Mouse (Mus musculus) intestine, embryonic 14.5 days (tissue): ENCODE data around the gene Fam222b. TPM values are rescaled to one million over a fixed set of nuclear protein-coding genes. Genes with fewer than 3 reads are reported as not detected.

ENCODE experiments used
- ATAC-seq: fragments of 200-750 bp; cut with Nextera tagmentation; replicated peaks from 2 replicates; pipeline ENCODE4 v1.8.0; 2017; ENCODE audit warnings: low read depth, moderate number of reproducible peaks, moderate TSS enrichment, moderate library complexity; ENCODE audit not compliant: low FRiP score, low TSS enrichment
- DNase-seq: peaks from one replicate; pipeline ENCODE4 v3.0.0-alpha.2; 2018; ENCODE audit warnings: low spot score
- H3K27ac ChIP-seq: fragments of 300-500 bp; sonication (generic); 2 replicates; pipeline ENCODE4 v1.5.1; 2014; ENCODE audit warnings: low read depth, mild to moderate bottlenecking, control low read depth
- H3K27me3 ChIP-seq: fragments of 300-500 bp; sonication (generic); replicated peaks from 2 replicates; pipeline ENCODE4 v1.6.1; 2014; ENCODE audit warnings: low read length, control low read depth; ENCODE audit not compliant: control insufficient read depth, insufficient read depth
- H3K36me3 ChIP-seq: fragments of 300-500 bp; sonication (generic); 2 replicates; pipeline ENCODE4 v1.6.1; 2014; ENCODE audit warnings: low read length, control low read depth; ENCODE audit not compliant: control insufficient read depth, insufficient read depth
- H3K4me1 ChIP-seq: fragments of 300-500 bp; sonication (generic); replicated peaks from 2 replicates; pipeline ENCODE4 v1.6.1; 2014; ENCODE audit warnings: low read length, control low read depth, mixed read lengths; ENCODE audit not compliant: control insufficient read depth, insufficient read depth
- H3K4me2 ChIP-seq: fragments of 300-500 bp; sonication (generic); 2 replicates; pipeline ENCODE4 v1.6.1; 2014; ENCODE audit warnings: low read length
- H3K4me3 ChIP-seq: fragments of 300-500 bp; sonication (generic); 2 replicates; pipeline ENCODE4 v1.5.1; 2014; ENCODE audit warnings: low read depth, low read length, control low read depth, mixed read lengths
- H3K9ac ChIP-seq: fragments of 300-500 bp; sonication (generic); 2 replicates; pipeline ENCODE4 v1.6.1; 2014; ENCODE audit warnings: mild to moderate bottlenecking, low read length
- H3K9me3 ChIP-seq: fragments of 300-500 bp; sonication (generic); 2 replicates; pipeline ENCODE4 v1.6.1; 2016; ENCODE audit warnings: low read length, control low read depth; ENCODE audit not compliant: control insufficient read depth
- WGBS: fragments of 180-500 bp; shearing (Covaris S2); extraction: QIAGEN DNeasy Blood & Tissue Kit; methylation state at CpG from one replicate; pipeline ENCODE4 v1.1.7; 2014; 5-methylcytosine and 5-hydroxymethylcytosine counted together
- polyA plus RNA-seq: library from polyadenylated mRNA; unstranded; fragments of >200 nt; fragmentation: Nextera tagmentation; extraction: Ambion mirVana; gene quantifications from 2 replicates; pipeline ENCODE4 v1.2.1, GENCODE M21; 2014

The Fam222b gene
- polyA plus RNA-seq, 1 experiment from 2014 or later, result 13.4 TPM

DNA sequence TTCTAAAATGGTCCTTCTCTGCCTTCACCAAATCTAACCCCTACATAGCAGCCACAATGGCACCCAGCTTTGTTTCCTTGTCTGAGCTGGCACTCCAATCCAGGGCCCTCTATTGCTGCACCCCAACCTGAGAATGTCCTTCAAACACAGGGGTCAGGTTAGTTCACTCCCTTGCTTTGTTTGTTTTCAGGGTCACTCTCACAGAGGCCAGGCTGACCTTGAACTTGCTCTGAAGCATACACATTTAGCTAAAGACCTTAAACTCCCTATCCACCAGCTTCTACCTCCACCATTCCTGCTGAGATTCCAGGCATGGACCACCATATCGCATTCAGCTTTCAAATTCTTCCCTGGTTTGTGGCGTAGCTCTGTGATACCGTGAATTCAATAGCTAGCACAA, 80.0 kb downstream of the Fam222b start:
- Histone ChIP-seq H3K27ac (no peak overlapping the region), H3K4me3 (no peak overlapping the region), H3K4me2 (no peak overlapping the region), H3K27me3 (no peaks in the 10 kb centered on the region), H3K9ac (no peak overlapping the region), H3K4me1 (peaks cover 19% of the 10 kb centered on the region), H3K9me3 (no peaks in the 10 kb centered on the region), H3K36me3 (peaks cover 6% of the 10 kb centered on the region)
- DNase-seq, result no peak
- WGBS, result 80% methylated on average over 3 of the region's 3 CpGs
- ATAC-seq, result no peak

DNA sequence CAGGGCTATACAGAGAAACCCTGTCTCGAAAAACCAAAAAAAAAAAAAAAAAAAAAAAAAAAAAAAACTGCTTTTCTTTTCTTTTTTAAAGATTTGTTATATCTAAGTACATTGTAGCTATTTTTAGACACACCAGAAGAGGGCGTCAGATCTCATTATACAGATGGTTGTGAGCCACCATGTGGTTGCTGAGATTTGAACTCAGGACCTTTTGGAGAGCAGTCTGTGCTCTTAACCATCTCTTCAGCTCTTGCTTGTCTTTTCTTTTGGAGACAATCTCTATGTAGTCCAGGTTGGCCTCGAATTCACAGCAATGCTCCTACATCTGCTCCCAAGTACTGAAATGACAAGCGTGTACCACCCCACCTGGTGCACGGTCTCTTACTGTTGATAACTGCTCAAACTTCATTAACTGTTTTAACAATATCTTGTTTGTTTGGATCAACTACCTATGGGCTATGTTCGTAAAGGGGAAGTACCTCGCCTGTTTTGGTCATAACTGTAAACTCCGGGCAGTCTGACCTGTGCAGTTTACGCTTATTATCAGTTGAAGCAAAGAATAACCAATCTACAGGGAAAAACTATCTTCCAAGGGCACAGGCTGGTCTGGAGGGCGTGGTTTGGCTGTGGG, 81.4 kb downstream of the Fam222b start:
- H3K27ac ChIP-seq, result peak overlapping the region; percentile 94
- peaks cover 33% of the 10 kb centered on the region for H3K4me1 ChIP-seq
- H3K4me2 ChIP-seq, result peak overlapping the region; percentile 98
- DNase-seq (no peak), ATAC-seq (no peak)
- H3K9me3 ChIP-seq, result no peaks in the 10 kb centered on the region
- H3K27me3 ChIP-seq, result no peaks in the 10 kb centered on the region
- H3K36me3 ChIP-seq, result peaks cover 20% of the 10 kb centered on the region
- peak overlapping the region; percentile 47 for H3K9ac ChIP-seq
- 3% methylated on average over 9 of the region's 10 CpGs for WGBS
- peak overlapping the region; percentile 58 for H3K4me3 ChIP-seq

DNA sequence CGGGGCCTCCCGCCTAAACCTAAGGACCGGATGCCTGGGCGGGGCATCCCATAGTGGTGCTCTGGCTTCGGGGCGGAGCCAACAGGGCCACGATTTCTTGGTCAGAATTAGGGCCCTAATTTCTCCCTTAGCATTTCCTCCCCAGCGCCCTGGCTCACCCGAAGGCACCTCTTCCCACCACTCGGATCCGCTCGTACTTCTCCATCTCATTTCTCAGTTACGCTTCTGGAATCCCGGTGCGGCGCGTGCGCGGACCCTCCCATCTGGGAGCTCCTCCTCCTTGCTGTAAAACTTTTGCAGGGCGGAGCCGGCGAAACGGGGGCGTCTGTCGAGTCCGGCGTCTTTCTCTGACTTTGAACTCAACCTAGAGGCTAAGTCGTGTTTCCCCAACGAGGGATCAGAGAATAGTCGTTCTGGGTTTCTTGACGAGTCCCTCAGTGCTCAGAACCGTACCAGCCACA, 82.0 kb downstream of the Fam222b start, which contains the start of the genes Nek8 and Tlcd1:
Gene Nek8 (minus strand): TSS at position 274 of the 461 bp plus-strand sequence.
Gene Tlcd1 (plus strand): TSS at position 310 of the 461 bp plus-strand sequence.
- WGBS, result under 1% methylated on average over 32 of the region's 32 CpGs
- Histone ChIP-seq H3K4me1 (peaks cover 38% of the 10 kb centered on the region), H3K4me3 (peak within 1 kb of the TSS; percentile 58)

DNA sequence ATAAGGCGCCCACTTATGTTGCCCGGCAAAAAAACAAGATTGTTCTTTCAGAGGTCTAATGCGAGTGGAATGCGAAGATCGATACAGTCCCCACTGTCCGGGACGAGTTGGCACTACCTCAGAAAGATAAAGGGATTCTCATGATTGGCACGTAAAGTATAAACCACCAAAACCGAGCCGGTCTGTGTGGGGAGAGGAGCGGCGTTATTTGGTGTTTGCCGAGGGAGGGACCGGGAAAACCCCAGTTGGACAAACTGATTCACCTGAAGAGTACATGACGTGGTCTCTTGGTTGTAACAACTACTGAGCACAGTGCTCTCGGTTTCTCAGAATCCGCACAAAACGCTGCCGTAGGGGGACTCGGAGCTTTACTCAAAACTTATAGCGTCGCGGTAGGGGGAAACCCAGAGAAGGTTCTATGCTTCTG, 82.5 kb downstream of the Fam222b start:
- peaks cover 43% of the 10 kb centered on the region for H3K4me1 ChIP-seq
- H3K27ac ChIP-seq, result peak overlapping the region; percentile 94
- H3K9ac ChIP-seq, result peak overlapping the region; percentile 47
- ATAC-seq (no peak), DNase-seq (peak; percentile 69)
- H3K4me2 ChIP-seq, result peak overlapping the region; percentile 98
- WGBS, result under 1% methylated on average over 23 of the region's 23 CpGs
- peaks cover 30% of the 10 kb centered on the region for H3K36me3 ChIP-seq
- H3K9me3 ChIP-seq, result no peaks in the 10 kb centered on the region
- H3K27me3 ChIP-seq, result no peaks in the 10 kb centered on the region
- peak overlapping the region; percentile 58 for H3K4me3 ChIP-seq

More for the DNA sequence above, 82.0 kb downstream of the Fam222b start, which contains the start of the genes Nek8 and Tlcd1:
- peak; percentile 94 for DNase-seq
- H3K27me3 ChIP-seq, result no peaks in the 10 kb centered on the region
- peak within 1 kb of the TSS; percentile 94 for H3K27ac ChIP-seq
- peak within 1 kb of the TSS; percentile 47 for H3K9ac ChIP-seq
- no peaks in the 10 kb centered on the region for H3K9me3 ChIP-seq
- peak within 1 kb of the TSS; percentile 98 for H3K4me2 ChIP-seq
- ATAC-seq, result peak; percentile 57; the same call in 1 of the 2 replicates
- peaks cover 25% of the 10 kb centered on the region for H3K36me3 ChIP-seq

DNA sequence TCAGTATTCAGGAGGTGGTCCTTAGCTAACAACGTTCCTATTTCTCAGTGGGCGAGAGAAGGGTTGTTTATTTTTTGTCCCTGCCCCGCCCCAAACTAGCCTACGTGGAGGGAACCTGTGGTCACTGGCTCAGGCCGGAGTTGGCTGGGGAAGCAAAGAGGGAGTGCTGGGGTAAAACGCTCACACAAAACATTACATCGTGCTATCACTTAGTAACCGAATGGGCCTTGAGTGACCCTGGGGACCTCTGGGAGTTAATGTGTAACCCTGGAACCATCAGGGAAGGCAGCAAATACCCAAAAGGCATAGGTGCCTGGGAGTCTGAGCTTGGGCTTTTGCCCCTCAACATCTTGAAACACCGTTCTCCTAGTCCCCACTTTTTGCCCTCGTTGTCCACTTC, 83.0 kb downstream of the Fam222b start:
- peak; percentile 8 for ATAC-seq
- Histone ChIP-seq H3K4me1 (peaks cover 46% of the 10 kb centered on the region), H3K4me3 (peak overlapping the region; percentile 58), H3K9me3 (no peaks in the 10 kb centered on the region), H3K36me3 (peaks cover 32% of the 10 kb centered on the region), H3K9ac (peak overlapping the region; percentile 47), H3K27ac (peak overlapping the region; percentile 94), H3K27me3 (no peaks in the 10 kb centered on the region), H3K4me2 (peak overlapping the region; percentile 98)
- no peak for DNase-seq
- 0% methylated on average over 10 of the region's 10 CpGs for WGBS

DNA sequence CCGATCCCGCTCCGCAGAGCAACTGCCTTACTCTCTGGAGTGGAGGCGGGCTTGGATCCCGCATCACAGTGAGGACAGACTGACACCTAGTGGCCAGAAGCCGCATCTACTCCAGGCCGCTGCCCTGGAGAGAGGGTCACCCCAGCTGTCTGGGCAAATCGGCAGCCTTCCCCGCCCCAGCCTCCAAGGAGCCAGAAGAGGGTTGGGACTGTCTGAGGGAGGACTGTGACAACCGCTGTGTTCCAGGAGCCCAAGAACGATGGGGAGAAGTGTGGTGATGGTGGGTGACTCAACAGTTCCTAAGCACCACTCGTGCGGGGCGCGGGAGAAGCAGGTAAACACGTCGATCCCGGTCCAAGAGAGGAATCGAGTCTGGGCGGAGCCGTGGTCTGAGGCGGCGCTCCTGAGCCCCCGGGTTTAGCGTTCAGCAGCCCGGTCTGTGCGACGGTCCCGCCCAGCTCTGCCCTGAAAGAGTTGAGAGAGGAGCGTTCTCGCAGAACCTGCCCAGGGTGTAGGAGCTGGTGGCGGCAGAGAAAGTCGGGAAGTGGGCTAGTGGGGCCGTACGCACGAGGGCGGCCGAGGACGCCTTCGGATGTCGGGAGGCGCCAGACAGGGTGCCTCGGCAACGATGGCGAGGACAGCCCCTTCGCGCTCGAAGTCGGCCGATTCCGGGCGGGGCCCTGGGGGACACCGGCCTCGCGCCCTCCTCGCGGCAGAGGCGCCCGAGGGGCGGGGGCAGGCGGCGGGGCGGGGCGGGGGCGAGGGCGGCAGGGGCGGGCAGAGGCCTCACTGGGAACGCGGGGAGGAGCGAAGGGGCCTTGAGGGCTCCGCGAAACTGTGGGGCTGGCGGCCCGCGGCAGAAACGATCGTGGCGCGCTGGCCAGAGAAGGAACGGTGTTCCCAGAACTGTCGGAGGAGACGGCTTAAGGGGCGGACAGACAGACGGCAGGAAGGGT, 83.7 kb downstream of the Fam222b start:
- H3K27ac ChIP-seq, result peak overlapping the region; percentile 94
- H3K36me3 ChIP-seq, result peaks cover 33% of the 10 kb centered on the region
- H3K4me2 ChIP-seq, result peak overlapping the region; percentile 98
- H3K9me3 ChIP-seq, result no peaks in the 10 kb centered on the region
- DNase-seq (peak; percentile 99), ATAC-seq (peak; percentile 78)
- peaks cover 46% of the 10 kb centered on the region for H3K4me1 ChIP-seq
- WGBS, result under 1% methylated on average over 78 of the region's 84 CpGs
- H3K27me3 ChIP-seq, result no peaks in the 10 kb centered on the region
- peak overlapping the region; percentile 70 for H3K9ac ChIP-seq
- H3K4me3 ChIP-seq, result peak overlapping the region; percentile 58

DNA sequence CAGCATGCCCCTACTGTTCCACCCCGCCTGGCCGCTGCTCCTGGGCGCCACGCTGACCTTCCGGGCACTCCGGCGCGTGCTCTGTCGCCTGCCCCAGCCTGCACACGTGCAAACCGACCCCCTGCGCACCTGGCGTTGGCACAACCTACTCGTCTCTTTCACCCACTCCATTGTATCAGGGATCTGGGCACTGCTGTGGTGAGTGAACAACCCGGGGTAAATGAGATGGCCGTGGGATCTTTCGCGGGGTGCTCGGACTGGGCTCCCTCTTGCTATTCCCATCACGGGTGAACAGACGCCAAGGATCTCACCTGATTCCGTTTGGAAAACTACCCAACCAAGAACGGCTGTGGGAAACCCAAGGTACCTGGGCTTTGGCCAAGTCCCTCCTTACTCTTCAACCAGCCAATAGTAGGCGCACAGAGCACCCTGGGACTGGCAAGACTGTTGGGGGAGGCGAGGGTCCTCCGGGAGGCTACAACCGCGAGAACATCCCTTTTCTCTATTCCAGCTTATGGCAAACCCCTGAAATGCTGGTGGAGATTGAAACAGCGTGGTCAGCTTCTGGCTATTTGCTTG, 84.5 kb downstream of the Fam222b start:
- Histone ChIP-seq H3K4me3 (peak overlapping the region; percentile 58), H3K9me3 (no peaks in the 10 kb centered on the region), H3K9ac (peak overlapping the region; percentile 70), H3K4me2 (peak overlapping the region; percentile 98), H3K4me1 (peaks cover 47% of the 10 kb centered on the region), H3K27ac (peak overlapping the region; percentile 94), H3K27me3 (no peaks in the 10 kb centered on the region), H3K36me3 (peaks cover 33% of the 10 kb centered on the region)
- DNase-seq (peak; percentile 85), ATAC-seq (peak; percentile 2)
- WGBS, result under 1% methylated on average over 29 of the region's 29 CpGs

DNA sequence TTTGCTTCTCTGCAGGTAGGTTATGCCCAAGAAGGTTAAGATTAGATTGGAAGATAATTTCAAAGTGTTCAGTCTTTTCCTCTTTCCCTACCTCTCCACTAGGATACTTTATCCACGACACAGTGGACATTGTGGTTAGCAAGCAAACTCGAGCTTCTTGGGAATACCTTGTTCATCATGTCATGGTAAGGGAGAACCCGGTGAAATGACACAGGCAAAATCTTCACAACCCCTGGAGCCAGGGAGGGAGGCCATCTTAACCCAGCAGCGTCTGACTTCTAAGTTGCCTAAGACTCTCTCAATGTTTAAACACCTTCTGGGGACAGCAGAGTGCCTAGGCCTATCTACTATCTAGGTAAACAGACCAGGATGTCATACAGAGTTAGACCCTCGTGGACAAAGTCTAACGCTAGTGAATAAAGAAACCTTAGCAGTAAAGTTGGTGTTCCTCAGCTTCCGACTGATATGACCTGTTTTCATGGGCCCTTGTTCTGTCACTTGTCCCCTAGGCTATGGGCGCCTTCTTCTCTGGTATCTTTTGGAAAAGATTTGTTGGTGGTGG, 85.1 kb downstream of the Fam222b start:
- H3K27ac ChIP-seq, result peak overlapping the region; percentile 94
- peaks cover 33% of the 10 kb centered on the region for H3K36me3 ChIP-seq
- H3K27me3 ChIP-seq, result no peaks in the 10 kb centered on the region
- peak overlapping the region; percentile 98 for H3K4me2 ChIP-seq
- DNase-seq, result peak; percentile 57
- ATAC-seq, result no peak
- peak overlapping the region; percentile 70 for H3K9ac ChIP-seq
- H3K4me1 ChIP-seq, result peaks cover 50% of the 10 kb centered on the region
- 23% methylated on average over 8 of the region's 8 CpGs for WGBS
- peak overlapping the region; percentile 58 for H3K4me3 ChIP-seq
- H3K9me3 ChIP-seq, result no peaks in the 10 kb centered on the region
